Mouse (Mus musculus) hindbrain, embryonic 15.5 days (tissue): ENCODE results near the gene Cdiptos. TPM values are rescaled to one million over a fixed set of nuclear protein-coding genes. Genes with fewer than 3 reads are reported as not detected.

Experiments used
- ATAC-seq: fragments of 200-750 bp; cut with Nextera tagmentation; 2 replicates; pipeline ENCODE4 v1.8.0; 2017; ENCODE audit warnings: low read depth, moderate number of reproducible peaks, moderate TSS enrichment; ENCODE audit not compliant: low FRiP score
- H3K27ac ChIP-seq: fragments of 300-500 bp; sonication (generic); replicated peaks from 2 replicates; pipeline ENCODE4 v1.5.1; 2015; ENCODE audit warnings: mild to moderate bottlenecking, inconsistent platforms
- H3K27me3 ChIP-seq: fragments of 300-500 bp; sonication (generic); 2 replicates; pipeline ENCODE4 v1.6.1; 2015; ENCODE audit warnings: control low read depth, inconsistent platforms
- H3K36me3 ChIP-seq: fragments of 300-500 bp; sonication (generic); 2 replicates; pipeline ENCODE4 v1.6.1; 2015; ENCODE audit warnings: control low read depth, inconsistent platforms
- H3K4me1 ChIP-seq: fragments of 300-500 bp; sonication (generic); replicated peaks from 2 replicates; pipeline ENCODE4 v1.6.1; 2015; ENCODE audit warnings: control low read depth, inconsistent platforms
- H3K4me2 ChIP-seq: fragments of 300-500 bp; sonication (generic); 2 replicates; pipeline ENCODE4 v1.6.1; 2015; ENCODE audit warnings: moderate library complexity, mild to moderate bottlenecking, inconsistent platforms
- H3K4me3 ChIP-seq: fragments of 300-500 bp; sonication (generic); 2 replicates; pipeline ENCODE4 v1.5.1; 2015; ENCODE audit warnings: mild to moderate bottlenecking, inconsistent platforms
- H3K9ac ChIP-seq: fragments of 300-500 bp; sonication (generic); 2 replicates; pipeline ENCODE4 v1.6.1; 2015; ENCODE audit warnings: inconsistent platforms
- H3K9me3 ChIP-seq: fragments of 300-500 bp; sonication (generic); 2 replicates; pipeline ENCODE4 v1.6.1; 2016; ENCODE audit warnings: control low read depth, inconsistent platforms
- WGBS: fragments of 180-500 bp; shearing (Covaris S2); methylation state at CpG from one replicate; pipeline ENCODE4 v1.1.7; 2015; 5-methylcytosine and 5-hydroxymethylcytosine counted together
- polyA plus RNA-seq: library from polyadenylated mRNA; unstranded; fragments of >200 nt; fragmentation: Nextera tagmentation; extraction: Ambion mirVana; gene quantifications from 2 replicates; pipeline ENCODE4 v1.2.1, GENCODE M21; 2015

Cdiptos gene
- polyA plus RNA-seq, 1 experiment from 2014 or later: 0.67 TPM

DNA sequence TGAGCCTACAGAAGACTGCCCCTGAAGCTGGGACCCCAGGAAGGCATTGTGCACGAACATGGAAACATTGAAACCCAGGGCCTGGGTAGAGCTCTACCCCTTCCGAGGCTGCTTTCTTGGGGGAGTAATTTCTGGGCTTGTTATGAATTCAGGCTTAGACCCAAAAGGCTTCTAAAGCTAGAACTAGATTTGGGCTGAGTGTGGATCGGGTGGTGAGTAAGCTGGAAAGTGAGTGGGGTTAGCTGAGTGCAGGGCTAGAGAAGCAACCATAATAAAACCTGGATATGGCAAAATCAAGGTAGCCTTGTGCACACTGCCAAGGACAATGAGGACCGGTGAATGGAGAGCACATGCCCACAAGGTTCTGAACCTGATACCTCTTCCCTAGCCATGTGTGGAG lies 13.9 kb downstream of the Cdiptos start:
- WGBS: 89% methylated on average over 4 of the region's 4 CpGs
- no peak overlapping the region for H3K4me2 ChIP-seq
- H3K36me3 ChIP-seq: peaks cover 82% of the 10 kb centered on the region
- no peak for ATAC-seq
- no peak overlapping the region for H3K27ac ChIP-seq
- no peak overlapping the region for H3K9ac ChIP-seq
- H3K4me3 ChIP-seq: no peak overlapping the region
- H3K27me3 ChIP-seq: 0 out of 2 replicates have a peak, but pooled peaks cover 7% of the 10 kb centered on the region
- no peaks in the 10 kb centered on the region for H3K9me3 ChIP-seq
- H3K4me1 ChIP-seq: no peaks in the 10 kb centered on the region

DNA sequence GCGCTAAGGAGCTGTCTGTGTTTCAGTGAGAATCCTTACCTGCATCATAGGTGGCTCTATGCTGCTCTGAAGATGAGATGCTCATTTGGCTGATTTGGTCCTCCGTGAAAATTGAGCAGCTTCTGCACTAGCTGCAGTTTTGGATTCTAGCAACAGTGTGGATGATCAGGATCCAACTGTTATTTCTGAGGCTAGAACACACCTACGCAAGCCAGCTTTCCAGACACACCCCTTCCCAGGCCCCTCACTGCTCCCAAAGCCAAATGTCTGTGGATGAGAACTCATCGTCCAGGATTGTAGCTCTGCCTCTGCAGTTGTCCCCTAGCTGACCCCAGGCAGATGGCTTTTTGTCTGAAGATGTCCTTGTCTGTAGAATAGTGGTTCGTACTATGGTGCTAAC lies 14.8 kb downstream of the Cdiptos start:
- H3K4me1 ChIP-seq: no peaks in the 10 kb centered on the region
- no peak for ATAC-seq
- no peak overlapping the region for H3K27ac ChIP-seq
- H3K4me2 ChIP-seq: no peak overlapping the region
- peaks cover 74% of the 10 kb centered on the region for H3K36me3 ChIP-seq
- WGBS: 84% methylated on average over 5 of the region's 5 CpGs
- H3K9ac ChIP-seq: no peak overlapping the region
- H3K4me3 ChIP-seq: no peak overlapping the region
- 0 out of 2 replicates have a peak, but pooled peaks cover 7% of the 10 kb centered on the region for H3K27me3 ChIP-seq
- no peaks in the 10 kb centered on the region for H3K9me3 ChIP-seq

DNA sequence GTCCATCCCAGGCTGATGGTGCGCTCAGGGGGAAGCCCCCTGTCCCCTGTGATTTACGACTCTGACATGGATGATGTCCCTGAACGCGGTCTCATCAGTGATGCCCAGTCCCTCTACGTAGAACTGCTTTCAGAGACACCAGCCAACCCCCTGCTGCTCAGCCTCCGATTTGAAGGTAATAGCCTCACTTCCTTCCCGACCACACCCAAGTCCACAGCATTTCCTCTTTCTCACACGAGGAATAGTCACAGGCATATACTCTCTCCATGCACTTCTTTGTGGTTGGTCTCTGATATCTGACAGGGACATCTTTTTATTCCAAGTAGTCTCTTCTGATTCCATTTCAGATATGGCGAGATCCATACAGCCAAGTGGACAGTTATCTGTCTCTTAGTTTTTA lies 16.1 kb downstream of the Cdiptos start:
- H3K4me2 ChIP-seq: no peak overlapping the region
- ATAC-seq: no peak
- no peaks in the 10 kb centered on the region for H3K9me3 ChIP-seq
- no peak overlapping the region for H3K27ac ChIP-seq
- no peak overlapping the region for H3K9ac ChIP-seq
- 0 out of 2 replicates have a peak, but pooled peaks cover 7% of the 10 kb centered on the region for H3K27me3 ChIP-seq
- WGBS: 74% methylated on average over 9 of the region's 9 CpGs
- H3K4me1 ChIP-seq: no peaks in the 10 kb centered on the region
- H3K36me3 ChIP-seq: peaks cover 71% of the 10 kb centered on the region
- no peak overlapping the region for H3K4me3 ChIP-seq

DNA sequence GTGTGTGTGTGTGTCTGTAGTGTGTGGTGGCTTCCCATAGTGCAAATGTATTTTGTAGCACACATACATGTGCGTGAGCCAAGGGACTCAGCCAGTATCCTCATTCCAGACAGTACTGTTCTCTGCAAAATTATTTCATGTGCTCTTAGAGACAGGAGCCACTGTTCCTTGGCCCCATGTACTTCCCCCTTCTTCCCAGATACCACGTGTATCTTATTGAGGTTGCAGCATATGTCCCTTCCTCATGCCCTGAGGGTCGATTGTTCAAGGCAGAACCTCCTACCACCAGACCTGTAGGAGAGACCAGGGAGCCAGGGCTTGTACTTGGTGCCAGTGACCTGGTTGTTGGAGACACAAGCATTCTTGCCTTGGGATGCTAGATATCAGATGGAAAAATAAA lies 20.8 kb downstream of the Cdiptos start:
- no peak overlapping the region for H3K4me2 ChIP-seq
- no peak overlapping the region for H3K9ac ChIP-seq
- peaks cover 38% of the 10 kb centered on the region for H3K36me3 ChIP-seq
- H3K4me1 ChIP-seq: peaks cover 20% of the 10 kb centered on the region
- H3K27ac ChIP-seq: no peak overlapping the region
- ATAC-seq: no peak
- no peaks in the 10 kb centered on the region for H3K9me3 ChIP-seq
- no peak overlapping the region for H3K4me3 ChIP-seq
- no peaks in the 10 kb centered on the region for H3K27me3 ChIP-seq
- 74% methylated on average over 3 of the region's 3 CpGs for WGBS

DNA sequence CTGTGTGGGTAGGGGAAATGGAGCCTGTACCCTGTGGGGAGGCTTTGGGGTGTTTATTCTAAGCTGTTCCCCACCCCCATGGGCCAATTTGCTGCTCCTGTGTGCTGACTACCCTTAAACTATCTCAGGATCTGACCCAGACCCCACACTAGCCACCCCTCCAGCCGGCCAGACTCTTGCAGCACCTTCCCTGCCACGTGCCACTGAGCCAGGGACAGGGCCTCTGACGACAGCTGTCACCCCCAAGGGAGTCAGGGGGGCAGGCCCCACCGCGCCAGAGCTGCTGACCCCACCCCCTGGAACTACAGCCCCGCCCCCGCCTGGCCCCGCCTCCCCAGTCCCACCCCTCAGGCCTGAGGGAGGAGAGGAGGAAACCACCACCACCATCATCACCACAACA lies 23.3 kb downstream of the Cdiptos start:
- Histone ChIP-seq H3K4me1 (peaks cover 39% of the 10 kb centered on the region), H3K27ac (no peak overlapping the region), H3K4me2 (peak overlapping the region; percentile 84), H3K9ac (peak overlapping the region; percentile 65; the same call in 1 of the 2 replicates), H3K27me3 (no peaks in the 10 kb centered on the region), H3K9me3 (no peaks in the 10 kb centered on the region), H3K36me3 (peaks cover 14% of the 10 kb centered on the region), H3K4me3 (peak overlapping the region; percentile 53)
- WGBS: 1% methylated on average over 8 of the region's 8 CpGs
- no peak for ATAC-seq

DNA sequence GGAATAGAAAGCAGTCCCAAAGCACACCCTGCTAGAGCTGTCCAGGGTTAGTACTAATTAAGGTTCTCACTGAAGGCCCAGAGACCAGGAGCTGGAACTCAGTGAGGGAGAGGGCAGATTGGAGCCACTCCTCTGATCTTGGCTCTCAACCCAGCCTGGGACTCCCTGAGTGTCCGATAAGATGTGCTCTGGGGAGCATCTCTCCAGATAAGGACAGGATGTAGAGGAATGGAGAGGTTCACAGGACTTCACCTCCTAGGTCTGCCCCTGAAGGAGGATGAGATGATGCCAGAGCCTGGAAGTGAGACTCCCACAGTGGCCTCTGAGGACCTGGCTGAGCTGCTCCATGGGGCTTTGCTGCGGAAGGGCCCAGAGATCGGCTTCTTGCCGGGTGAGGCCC lies 24.2 kb downstream of the Cdiptos start:
- Histone ChIP-seq H3K9ac (peak overlapping the region; percentile 65), H3K9me3 (no peaks in the 10 kb centered on the region), H3K4me1 (peaks cover 48% of the 10 kb centered on the region), H3K27ac (peak overlapping the region; percentile 92), H3K36me3 (peaks cover 9% of the 10 kb centered on the region), H3K27me3 (no peaks in the 10 kb centered on the region), H3K4me3 (peak overlapping the region; percentile 53), H3K4me2 (peak overlapping the region; percentile 84)
- WGBS: 28% methylated on average over 4 of the region's 4 CpGs
- ATAC-seq: no peak

DNA sequence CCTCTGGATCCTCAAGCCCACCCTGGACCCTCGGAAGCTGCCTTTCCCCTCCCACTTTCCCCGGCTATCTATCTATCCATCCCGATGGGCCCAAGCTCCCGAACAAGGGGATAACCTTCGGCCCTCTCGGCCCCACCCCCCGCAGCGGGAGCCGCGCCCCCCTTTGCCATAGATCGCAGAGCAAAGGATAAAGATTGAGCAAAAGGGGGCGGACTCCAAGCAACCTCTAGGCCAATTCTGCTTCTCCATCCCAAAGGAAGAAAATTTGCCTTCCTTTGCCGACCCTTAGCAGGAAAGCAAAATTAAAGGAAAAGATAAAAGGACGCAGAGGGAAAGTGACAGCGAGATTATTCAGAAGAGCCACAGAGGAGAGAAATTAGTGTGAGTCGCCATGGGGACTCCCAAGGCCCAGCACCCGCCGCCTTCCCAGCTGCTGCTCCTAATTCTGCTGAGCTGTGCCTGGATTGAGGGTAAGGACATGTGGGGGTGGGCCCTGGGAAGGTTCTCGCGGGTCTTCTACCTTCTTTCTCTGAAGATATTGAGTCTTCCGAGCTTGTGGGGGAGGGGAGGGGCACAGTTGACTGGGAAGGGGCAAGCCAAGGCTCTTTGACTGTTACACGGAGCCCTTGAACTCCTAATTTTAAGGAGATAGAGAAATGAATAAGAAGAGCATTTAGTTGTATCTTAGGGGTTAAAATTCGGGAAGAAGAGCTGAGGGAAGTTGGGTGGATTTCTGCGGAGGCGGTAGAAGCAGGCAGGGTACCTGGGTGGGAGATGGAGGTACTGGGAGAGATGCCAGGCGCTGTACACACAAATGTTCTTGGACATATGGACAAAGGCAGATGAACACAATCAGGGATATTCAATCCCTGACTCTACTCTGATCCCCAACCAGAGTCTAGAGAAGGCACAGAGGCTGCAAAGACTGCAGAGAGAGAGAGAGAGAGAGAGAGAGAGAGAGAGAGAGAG lies 25.0 kb downstream of the Cdiptos start:
- Histone ChIP-seq H3K9me3 (no peaks in the 10 kb centered on the region), H3K4me2 (peak overlapping the region; percentile 84), H3K27me3 (no peaks in the 10 kb centered on the region), H3K9ac (peak overlapping the region; percentile 65), H3K27ac (peak overlapping the region; percentile 92), H3K4me3 (peak overlapping the region; percentile 53), H3K4me1 (peaks cover 55% of the 10 kb centered on the region), H3K36me3 (peaks cover 9% of the 10 kb centered on the region)
- WGBS: 4% methylated on average over 26 of the region's 26 CpGs
- no peak for ATAC-seq

DNA sequence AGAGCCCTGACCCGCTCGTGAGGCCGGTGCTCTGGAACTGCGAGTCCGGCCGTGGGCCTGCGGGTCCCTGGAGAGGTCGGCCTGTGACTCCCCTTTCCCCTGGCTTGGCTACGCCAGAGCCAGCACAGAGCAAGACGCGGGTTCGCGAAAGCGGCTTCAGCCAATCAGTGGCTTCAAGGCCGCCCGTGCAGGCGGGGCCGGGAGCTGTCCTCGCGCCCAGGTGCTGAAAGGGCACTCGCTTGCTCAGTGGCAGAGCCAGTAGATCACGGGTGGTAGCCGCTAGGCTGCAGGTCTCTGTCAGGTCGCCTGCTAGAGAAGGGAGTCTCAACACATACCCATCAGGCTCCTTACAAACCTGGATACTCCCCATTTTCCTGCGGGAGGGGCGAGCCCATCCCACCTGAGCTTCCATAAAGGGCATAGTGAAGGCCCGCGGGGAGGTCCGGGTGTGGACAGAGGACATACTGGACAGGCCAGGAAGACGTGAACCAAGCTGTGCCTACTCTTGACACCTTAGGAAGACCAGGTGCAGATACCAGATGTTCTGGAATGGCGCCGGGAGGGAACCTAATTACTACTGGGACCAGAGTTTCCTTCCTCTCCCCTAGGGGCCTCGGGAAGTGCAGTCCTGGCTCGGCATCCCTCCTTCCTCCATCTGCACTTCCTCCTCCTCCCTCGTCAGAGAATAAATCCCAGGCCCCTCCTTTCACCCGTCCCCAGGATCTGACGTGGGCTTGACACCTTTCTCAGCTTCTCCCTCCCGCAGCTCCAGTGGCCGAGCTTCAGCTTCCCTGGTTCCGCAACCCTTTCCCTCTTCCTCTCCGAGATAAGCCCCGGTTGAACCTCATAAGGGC lies 25.9 kb downstream of the Cdiptos start, which contains the start of gene Sez6l2:
TSS of gene Sez6l2 (plus strand) at position 771 of the 854 bp plus-strand sequence.
- Histone ChIP-seq H3K4me2 (peak within 1 kb of the TSS; percentile 84), H3K4me1 (peaks cover 55% of the 10 kb centered on the region), H3K27ac (peak within 1 kb of the TSS; percentile 92), H3K4me3 (peak within 1 kb of the TSS; percentile 53), H3K27me3 (no peaks in the 10 kb centered on the region), H3K36me3 (peaks cover 11% of the 10 kb centered on the region), H3K9me3 (no peaks in the 10 kb centered on the region), H3K9ac (peak within 1 kb of the TSS; percentile 65)
- ATAC-seq: peak; percentile 89
- WGBS: under 1% methylated on average over 36 of the region's 42 CpGs

DNA sequence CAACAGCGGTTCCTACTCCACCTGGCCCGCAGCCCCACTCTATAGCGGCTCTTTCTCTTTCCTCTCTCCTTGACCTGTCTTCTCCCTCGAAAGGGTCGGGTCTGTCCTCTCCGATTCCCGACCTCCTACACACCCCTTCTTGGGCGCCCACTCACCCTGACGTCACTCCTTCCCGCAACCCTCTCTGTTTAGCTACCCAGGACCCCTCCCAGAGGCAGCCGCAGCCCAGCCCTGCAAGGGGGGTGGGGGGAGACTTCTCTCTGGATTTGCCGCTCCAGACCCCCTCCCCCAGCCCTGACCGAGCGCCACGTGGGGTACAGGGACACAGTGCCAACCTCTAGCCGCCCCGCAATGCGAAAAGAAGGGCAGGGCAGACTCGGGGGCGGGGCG lies 26.5 kb downstream of the Cdiptos start, which contains the start of gene Asphd1:
TSS of gene Asphd1 (minus strand) at position 180 of the 390 bp plus-strand sequence.
- Histone ChIP-seq H3K9me3 (no peaks in the 10 kb centered on the region), H3K4me1 (peaks cover 55% of the 10 kb centered on the region), H3K27ac (peak within 1 kb of the TSS; percentile 92), H3K36me3 (peaks cover 17% of the 10 kb centered on the region), H3K9ac (peak within 1 kb of the TSS; percentile 65), H3K4me3 (peak within 1 kb of the TSS; percentile 53), H3K27me3 (no peaks in the 10 kb centered on the region), H3K4me2 (peak within 1 kb of the TSS; percentile 84)
- ATAC-seq: peak; percentile 75
- under 1% methylated on average over 19 of the region's 21 CpGs for WGBS

DNA sequence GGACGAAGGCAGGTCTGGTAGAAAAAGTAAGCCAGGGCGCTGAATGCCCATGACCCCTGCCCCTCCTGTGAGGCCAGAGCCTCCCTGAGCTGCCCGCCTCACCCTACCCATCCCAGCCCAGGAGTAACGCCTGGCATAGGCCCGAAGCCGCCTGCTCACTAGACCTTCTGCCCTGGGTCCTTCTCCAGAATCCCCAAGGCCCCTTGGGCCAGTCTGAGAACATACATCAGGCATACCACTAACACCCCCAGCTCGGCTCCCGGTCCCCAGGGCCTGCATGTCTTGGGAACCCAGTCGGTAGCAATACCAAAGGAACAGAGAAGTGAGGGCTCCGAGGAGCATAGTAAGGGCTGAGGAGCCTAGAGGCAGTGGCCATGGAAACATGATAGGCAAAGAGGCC lies 27.3 kb downstream of the Cdiptos start:
- Histone ChIP-seq H3K4me3 (peak overlapping the region; percentile 53), H3K27ac (peak overlapping the region; percentile 92), H3K27me3 (no peaks in the 10 kb centered on the region), H3K36me3 (peaks cover 19% of the 10 kb centered on the region), H3K9ac (peak overlapping the region; percentile 65), H3K4me2 (peak overlapping the region; percentile 84), H3K9me3 (no peaks in the 10 kb centered on the region), H3K4me1 (peaks cover 55% of the 10 kb centered on the region)
- WGBS: 77% methylated on average over 9 of the region's 10 CpGs
- ATAC-seq: no peak

DNA sequence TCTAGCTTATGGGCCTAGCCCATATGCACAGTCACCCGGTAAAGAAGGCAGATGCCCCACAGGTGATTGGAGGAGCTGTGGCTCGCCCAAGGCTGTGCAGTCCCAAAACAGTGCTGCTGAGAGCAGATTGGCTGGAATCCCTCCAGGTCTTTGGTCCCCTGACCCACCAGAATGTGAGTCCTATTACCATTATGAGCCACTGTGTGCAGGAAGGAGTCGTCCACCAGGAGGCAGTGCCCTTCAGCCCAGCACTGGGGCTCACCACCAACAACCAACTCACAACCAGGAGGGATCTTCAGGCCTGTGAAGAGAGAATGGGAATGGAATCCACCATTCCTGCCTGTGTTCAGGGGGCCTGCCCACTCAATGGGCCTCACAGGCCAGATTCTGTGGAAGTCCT lies 29.4 kb downstream of the Cdiptos start:
- Histone ChIP-seq H3K27ac (no peak overlapping the region), H3K9me3 (no peaks in the 10 kb centered on the region), H3K4me2 (no peak overlapping the region), H3K4me1 (peaks cover 35% of the 10 kb centered on the region), H3K27me3 (no peaks in the 10 kb centered on the region), H3K4me3 (no peak overlapping the region), H3K9ac (no peak overlapping the region), H3K36me3 (peaks cover 29% of the 10 kb centered on the region)
- no peak for ATAC-seq
- WGBS: 41% methylated on average over 3 of the region's 3 CpGs
